ENCODE assay signal across 10 mouse cellular contexts in genomic region chr8:120513638-120514461, GRCm38 (mm10).
DNase-seq lines count a peak whose midpoint lies in the region; ATAC-seq lines count a peak whose summit lies in the region.
"Had no signal": no experiment of that assay in that cellular context is flagged by ENCODE, and none has a peak within 500 bp of the region (broad histone marks: within the 10 kb centered on the region; RNA-seq: fewer than 3 reads in every experiment).

No protein-coding gene starts in this region.

- H3K9ac ChIP-seq in embryonic facial prominence, embryonic 14.5 days (ENCODE audit: low read depth, low read length): no peak overlapping the region
- no peak overlapping the region for H3K9ac ChIP-seq in limb, embryonic 13.5 days
- H3K9ac ChIP-seq: lung, embryonic 14.5 days had no signal

- no peak overlapping the region for H3K27ac ChIP-seq in embryonic facial prominence, embryonic 14.5 days (replicated peaks; ENCODE audit: low read depth, low read length)
- peak overlapping the region; percentile 33; the same call in 1 of the 2 replicates for H3K27ac ChIP-seq in limb, embryonic 13.5 days

- peak overlapping the region; percentile 38 for H3K4me3 ChIP-seq in megakaryocyte, embryonic 14.5 days (replicated peaks)
- no peak overlapping the region for H3K4me3 ChIP-seq in embryonic facial prominence, embryonic 14.5 days (ENCODE audit: low read depth, low read length)
- no peak overlapping the region for H3K4me3 ChIP-seq in limb, embryonic 13.5 days

- no peak for ATAC-seq in megakaryocyte, adult 5-6 weeks (ENCODE audit: poor library complexity, severe bottlenecking)
- peak; percentile 20; the same call in 1 of the 2 replicates for ATAC-seq in embryonic facial prominence, embryonic 14.5 days (ENCODE audit: low read depth)
- ATAC-seq in limb, embryonic 13.5 days (ENCODE audit: low FRiP score, low read depth): peak; percentile 26; the same call in 1 of the 2 replicates
- ATAC-seq: intestine, postnatal 0 days had no signal

- 27% methylated on average over 22 of the region's 26 CpGs for WGBS in embryonic facial prominence, embryonic 14.5 days
- WGBS in limb, embryonic 13.5 days: 10% methylated on average over 26 of the region's 26 CpGs

- no peaks in the 10 kb centered on the region for H3K27me3 ChIP-seq in megakaryocyte, embryonic 14.5 days (replicated peaks)
- H3K27me3 ChIP-seq in embryonic facial prominence, embryonic 14.5 days (replicated peaks; ENCODE audit: control insufficient read depth, insufficient read depth, low read length): no peaks in the 10 kb centered on the region
- peaks cover 3% of the 10 kb centered on the region; the same call in 1 of the 2 replicates for H3K27me3 ChIP-seq in limb, embryonic 13.5 days

- no peaks in the 10 kb centered on the region for H3K9me3 ChIP-seq in megakaryocyte, embryonic 14.5 days
- no peaks in the 10 kb centered on the region for H3K9me3 ChIP-seq in embryonic facial prominence, embryonic 14.5 days (ENCODE audit: control insufficient read depth, low read length)
- no peaks in the 10 kb centered on the region for H3K9me3 ChIP-seq in limb, embryonic 13.5 days

- peak; percentile 66 for DNase-seq in embryonic facial prominence, embryonic 14.5 days (ENCODE audit: low spot score)
- peak; percentile 61 to 71 for DNase-seq in thymus, postnatal 36 days
- DNase-seq in adipocyte (ENCODE audit: low spot score): no peak
- DNase-seq in c-Kit-positive CD71-positive TER-119-positive erythroid progenitor cells, embryonic 14.5 days (ENCODE audit: low spot score): no peak
- no peak for DNase-seq in spleen, adult 12 weeks (ENCODE audit: low spot score)
- DNase-seq: lung, embryonic 14.5 days had no signal

- peaks cover 94% of the 10 kb centered on the region for H3K36me3 ChIP-seq in megakaryocyte, embryonic 14.5 days (replicated peaks; ENCODE audit: low read length)
- no peaks in the 10 kb centered on the region for H3K36me3 ChIP-seq in embryonic facial prominence, embryonic 14.5 days (ENCODE audit: control insufficient read depth, insufficient read depth, low read length)
- no peaks in the 10 kb centered on the region for H3K36me3 ChIP-seq in limb, embryonic 13.5 days

- peaks cover 100% of the 10 kb centered on the region for H3K4me1 ChIP-seq in megakaryocyte, embryonic 14.5 days
- H3K4me1 ChIP-seq in embryonic facial prominence, embryonic 14.5 days (ENCODE audit: control insufficient read depth, insufficient read depth, low read length): peaks cover 78% of the 10 kb centered on the region
- peaks cover 92% of the 10 kb centered on the region for H3K4me1 ChIP-seq in limb, embryonic 13.5 days

- no peak overlapping the region for H3K4me2 ChIP-seq in embryonic facial prominence, embryonic 14.5 days (ENCODE audit: low read depth, low read length)
- peak overlapping the region; percentile 27 for H3K4me2 ChIP-seq in limb, embryonic 13.5 days (replicated peaks)
- H3K4me2 ChIP-seq: lung, embryonic 14.5 days had no signal

Comparison
In these comparisons a context has a peak if more than half of its experiments do, and no peak if none do; other contexts are left out.
1. DNase-seq: peak in embryonic facial prominence, embryonic 14.5 days (single experiment) and thymus, postnatal 36 days (2 of 2); none in adipocyte (single experiment), c-Kit-positive CD71-positive TER-119-positive erythroid progenitor cells, embryonic 14.5 days (single experiment) and spleen, adult 12 weeks (single experiment).